Mouse (Mus musculus): ENCODE measurements around the gene Btbd2. TPM values are rescaled to one million over a fixed set of nuclear protein-coding genes. Genes with fewer than 3 reads are reported as not detected.

The Btbd2 gene
- polyA plus RNA-seq, 1 experiment from 2014 or later = 109 TPM

GRCm38 (mm10) chr10:80697393-80697787 lies 40.5 kb upstream of the Btbd2 start:
- Histone ChIP-seq H3K4me3 (no peak overlapping the region), H3K4me1 (peaks cover 13% of the 10 kb centered on the region), H3K4me2 (replicated peaks) (no peak overlapping the region), H3K27me3 (no peaks in the 10 kb centered on the region), H3K9me3 (no peaks in the 10 kb centered on the region), H3K27ac (no peak overlapping the region), H3K9ac (no peak overlapping the region), H3K36me3 (peaks cover 20% of the 10 kb centered on the region)
- WGBS = 91% methylated on average over 8 of the region's 8 CpGs
- ATAC-seq (ENCODE audit: insufficient number of reproducible peaks, insufficient read depth, low FRiP score, low TSS enrichment) = no peak

GRCm38 (mm10) chr10:80696502-80697392 lies 39.9 kb upstream of the Btbd2 start:
- H3K4me1 ChIP-seq = peaks cover 13% of the 10 kb centered on the region
- H3K36me3 ChIP-seq = peaks cover 20% of the 10 kb centered on the region
- WGBS = 68% methylated on average over 12 of the region's 12 CpGs
- no peak overlapping the region for H3K9ac ChIP-seq
- no peak for ATAC-seq (ENCODE audit: insufficient number of reproducible peaks, insufficient read depth, low FRiP score, low TSS enrichment)
- H3K4me2 ChIP-seq (replicated peaks) = no peak overlapping the region
- H3K4me3 ChIP-seq = no peak overlapping the region
- H3K27me3 ChIP-seq = no peaks in the 10 kb centered on the region
- H3K27ac ChIP-seq = no peak overlapping the region
- no peaks in the 10 kb centered on the region for H3K9me3 ChIP-seq

- Histone ChIP-seq H3K4me2 (replicated peaks) (no peak overlapping the region), H3K9ac (no peak overlapping the region), H3K4me1 (peaks cover 12% of the 10 kb centered on the region), H3K36me3 (peaks cover 25% of the 10 kb centered on the region), H3K27ac (no peak overlapping the region), H3K27me3 (no peaks in the 10 kb centered on the region), H3K9me3 (no peaks in the 10 kb centered on the region), H3K4me3 (no peak overlapping the region)
- 75% methylated on average over 10 of the region's 10 CpGs for WGBS
- no peak for ATAC-seq (ENCODE audit: insufficient number of reproducible peaks, insufficient read depth, low FRiP score, low TSS enrichment)
Measured at GRCm38 (mm10) chr10:80695801-80696501, 39.1 kb upstream of the Btbd2 start.

GRCm38 (mm10) chr10:80695186-80695585 lies 38.3 kb upstream of the Btbd2 start:
- Histone ChIP-seq H3K4me3 (no peak overlapping the region), H3K36me3 (peaks cover 32% of the 10 kb centered on the region), H3K9ac (no peak overlapping the region), H3K4me1 (peaks cover 4% of the 10 kb centered on the region; the same call in 1 of the 2 replicates), H3K9me3 (no peaks in the 10 kb centered on the region), H3K27ac (no peak overlapping the region), H3K27me3 (no peaks in the 10 kb centered on the region), H3K4me2 (replicated peaks) (no peak overlapping the region)
- WGBS = 75% methylated on average over 2 of the region's 2 CpGs
- no peak for ATAC-seq (ENCODE audit: insufficient number of reproducible peaks, insufficient read depth, low FRiP score, low TSS enrichment)

GRCm38 (mm10) chr10:80694159-80694938 lies 37.5 kb upstream of the Btbd2 start:
- Histone ChIP-seq H3K27ac (no peak overlapping the region), H3K4me3 (no peak overlapping the region)
- no peak for ATAC-seq (ENCODE audit: insufficient number of reproducible peaks, insufficient read depth, low FRiP score, low TSS enrichment)

GRCm38 (mm10) chr10:80693401-80694045 lies 36.7 kb upstream of the Btbd2 start:
- WGBS = 83% methylated on average over 12 of the region's 12 CpGs
- Histone ChIP-seq H3K9ac (no peak overlapping the region), H3K4me1 (no peaks in the 10 kb centered on the region), H3K27me3 (no peaks in the 10 kb centered on the region), H3K4me2 (replicated peaks) (no peak overlapping the region), H3K4me3 (no peak overlapping the region), H3K9me3 (no peaks in the 10 kb centered on the region), H3K27ac (no peak overlapping the region), H3K36me3 (peaks cover 43% of the 10 kb centered on the region)
- no peak for ATAC-seq (ENCODE audit: insufficient number of reproducible peaks, insufficient read depth, low FRiP score, low TSS enrichment)

More at GRCm38 (mm10) chr10:80694159-80694938, 37.5 kb upstream of the Btbd2 start:
- H3K9ac ChIP-seq = no peak overlapping the region
- H3K36me3 ChIP-seq = peaks cover 41% of the 10 kb centered on the region
- no peak overlapping the region for H3K4me2 ChIP-seq (replicated peaks)
- no peaks in the 10 kb centered on the region for H3K4me1 ChIP-seq
- H3K27me3 ChIP-seq = no peaks in the 10 kb centered on the region
- WGBS = 89% methylated on average over 13 of the region's 13 CpGs
- no peaks in the 10 kb centered on the region for H3K9me3 ChIP-seq

GRCm38 (mm10) chr10:80692249-80693165 lies 35.6 kb upstream of the Btbd2 start:
- no peak overlapping the region for H3K9ac ChIP-seq
- H3K4me3 ChIP-seq = no peak overlapping the region
- no peaks in the 10 kb centered on the region for H3K4me1 ChIP-seq
- H3K4me2 ChIP-seq (replicated peaks) = no peak overlapping the region
- ATAC-seq (ENCODE audit: insufficient number of reproducible peaks, insufficient read depth, low FRiP score, low TSS enrichment) = no peak
- peaks cover 53% of the 10 kb centered on the region for H3K36me3 ChIP-seq
- H3K9me3 ChIP-seq = no peaks in the 10 kb centered on the region
- H3K27ac ChIP-seq = no peak overlapping the region
- no peaks in the 10 kb centered on the region for H3K27me3 ChIP-seq
- 78% methylated on average over 14 of the region's 14 CpGs for WGBS

- H3K4me2 ChIP-seq (replicated peaks) = no peak overlapping the region
- H3K36me3 ChIP-seq = peaks cover 73% of the 10 kb centered on the region
- no peak for ATAC-seq (ENCODE audit: insufficient number of reproducible peaks, insufficient read depth, low FRiP score, low TSS enrichment)
- no peak overlapping the region for H3K27ac ChIP-seq
- 35% methylated on average over 5 of the region's 5 CpGs for WGBS
- no peaks in the 10 kb centered on the region for H3K4me1 ChIP-seq
- no peak overlapping the region for H3K9ac ChIP-seq
- H3K4me3 ChIP-seq = no peak overlapping the region
- no peaks in the 10 kb centered on the region for H3K9me3 ChIP-seq
- H3K27me3 ChIP-seq = no peaks in the 10 kb centered on the region
Measured at GRCm38 (mm10) chr10:80687850-80688249, 31.0 kb upstream of the Btbd2 start.

- no peak overlapping the region for H3K9ac ChIP-seq
- H3K27me3 ChIP-seq = no peaks in the 10 kb centered on the region
- no peaks in the 10 kb centered on the region for H3K9me3 ChIP-seq
- H3K4me1 ChIP-seq = no peaks in the 10 kb centered on the region
- H3K36me3 ChIP-seq = peaks cover 70% of the 10 kb centered on the region
- no peak overlapping the region for H3K27ac ChIP-seq
- no peak for ATAC-seq (ENCODE audit: insufficient number of reproducible peaks, insufficient read depth, low FRiP score, low TSS enrichment)
- no peak overlapping the region for H3K4me3 ChIP-seq
- WGBS = 97% methylated on average over 3 of the region's 3 CpGs
- H3K4me2 ChIP-seq (replicated peaks) = no peak overlapping the region
Measured at GRCm38 (mm10) chr10:80686617-80687016, 29.7 kb upstream of the Btbd2 start.

GRCm38 (mm10) chr10:80684984-80685383 lies 28.1 kb upstream of the Btbd2 start:
- H3K36me3 ChIP-seq = peaks cover 56% of the 10 kb centered on the region
- no peaks in the 10 kb centered on the region for H3K27me3 ChIP-seq
- ATAC-seq (ENCODE audit: insufficient number of reproducible peaks, insufficient read depth, low FRiP score, low TSS enrichment) = no peak
- H3K27ac ChIP-seq = no peak overlapping the region
- 90% methylated on average over 4 of the region's 4 CpGs for WGBS
- H3K4me3 ChIP-seq = no peak overlapping the region
- H3K4me1 ChIP-seq = no peaks in the 10 kb centered on the region
- no peak overlapping the region for H3K9ac ChIP-seq
- H3K9me3 ChIP-seq = no peaks in the 10 kb centered on the region
- no peak overlapping the region for H3K4me2 ChIP-seq (replicated peaks)

All from embryonic facial prominence, embryonic 12.5 days (tissue).